Mouse (Mus musculus): ENCODE measurements around the gene Olfr1349.
"Not testable (repeated sequence)": the region's sequence is repeated elsewhere in the genome, so short reads cannot be mapped to it uniquely, and the experiment has no call there.

Gene Olfr1349

DNA sequence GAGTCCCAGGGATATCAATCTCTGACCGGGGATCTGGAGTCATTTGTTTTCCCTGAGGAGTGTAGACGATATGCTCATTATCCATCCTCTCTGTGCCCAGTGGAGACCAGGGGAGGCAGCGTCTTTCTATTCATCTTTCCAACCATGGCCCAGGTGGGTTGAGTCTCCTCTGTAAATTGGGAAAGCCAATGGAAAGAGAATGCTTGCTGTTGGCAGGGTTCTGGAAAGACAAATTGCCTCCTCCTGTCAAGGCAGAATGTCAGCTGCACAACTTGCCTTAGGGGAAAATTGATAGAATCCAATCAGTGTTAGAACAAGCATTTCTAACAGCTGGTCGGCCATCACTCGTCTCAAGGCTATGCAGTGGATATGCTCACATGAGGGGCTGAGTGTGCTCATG, at the start of gene Olfr1349:
Gene Olfr1349, minus strand, starts transcription at position 101 of the 400 bp plus-strand sequence.
- in situ Hi-C loops (cut with MboI; ENCODE audit: unreplicated experiment in 2 of 2): loop anchor here in 1 of 2 experiments (10.0 kb wide), 1 partner anchor 278 kb away; no protein-coding TSS in a partner anchor

DNA sequence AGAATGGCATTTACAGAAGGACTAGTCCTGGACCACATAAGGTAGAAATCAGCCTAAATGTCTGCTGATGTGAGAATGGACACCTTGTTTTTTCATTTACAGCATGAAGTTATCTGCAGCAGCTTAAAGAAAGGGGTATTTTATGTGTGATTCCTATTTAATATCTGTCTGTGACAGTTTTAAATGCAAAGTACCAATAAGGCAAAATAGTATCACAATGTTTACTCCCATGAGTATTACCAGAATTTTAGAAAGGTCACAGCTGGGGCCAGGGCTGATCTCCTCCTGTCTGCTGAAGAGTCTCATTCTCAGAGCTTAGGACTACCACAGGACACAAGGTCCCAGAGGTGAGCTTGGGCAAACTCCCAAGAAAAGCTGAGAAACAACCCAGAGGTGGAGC, 41.8 kb upstream of the Olfr1349 start, which contains the start of gene Olfr1350:
Gene Olfr1350, plus strand, starts transcription at position 301 of the 400 bp plus-strand sequence.
- in situ Hi-C loops (cut with MboI; ENCODE audit: unreplicated experiment in 2 of 2): no loop called here

DNA sequence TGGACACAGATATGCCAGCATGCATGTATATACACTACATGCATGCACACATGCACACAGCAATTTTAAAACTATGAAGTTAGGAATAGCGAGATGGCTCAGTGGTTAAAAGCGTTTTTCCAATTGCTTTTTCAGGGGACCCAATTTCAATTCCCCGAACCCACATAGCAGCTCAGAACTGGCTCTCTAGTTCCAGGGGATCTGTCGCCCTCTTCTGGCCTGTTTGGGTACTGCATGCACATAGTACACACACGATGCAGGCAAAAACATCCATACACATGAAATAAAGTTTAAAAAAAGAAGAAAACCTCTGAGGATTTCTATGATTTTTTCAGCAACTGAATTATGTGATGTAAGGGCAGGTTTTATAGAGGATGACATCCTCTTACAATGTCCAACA, 3.4 kb upstream of the Olfr1349 start:
- in situ Hi-C loops (cut with MboI; ENCODE audit: unreplicated experiment in 2 of 2): loop anchor here (5.0 to 10.0 kb wide), 2 partner anchors 169 to 281 kb away; no protein-coding TSS in a partner anchor

DNA sequence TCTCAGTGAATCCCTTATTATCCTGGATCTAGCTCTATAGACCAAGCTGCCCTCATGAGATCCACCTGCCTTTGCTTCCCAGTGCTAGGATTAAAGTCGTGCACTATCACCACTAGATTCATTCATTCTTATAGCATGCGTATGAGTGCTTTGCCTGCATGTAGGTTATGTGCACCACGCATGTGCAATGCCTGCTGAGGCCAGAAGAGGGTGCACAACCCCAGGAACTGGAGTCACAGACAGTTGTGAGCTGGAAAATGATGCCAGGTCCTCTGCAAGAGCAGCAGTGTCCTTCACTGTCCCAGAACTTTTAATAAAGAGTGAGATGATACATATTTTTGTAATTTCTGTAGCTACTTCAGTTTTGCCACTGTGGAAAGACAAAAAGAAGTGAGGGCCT, 2.3 kb upstream of the Olfr1349 start:
- in situ Hi-C loops (cut with MboI; ENCODE audit: unreplicated experiment in 2 of 2): loop anchor here (5.0 to 10.0 kb wide), 2 partner anchors 168 to 280 kb away; no protein-coding TSS in a partner anchor

GRCm38 (mm10) chr7:6521666-6522065, 1.1 kb downstream of the Olfr1349 start:
- in situ Hi-C loops (cut with MboI; ENCODE audit: unreplicated experiment in 2 of 2): loop anchor here in 1 of 2 experiments (10.0 kb wide), 1 partner anchor 277 kb away; no protein-coding TSS in a partner anchor

DNA sequence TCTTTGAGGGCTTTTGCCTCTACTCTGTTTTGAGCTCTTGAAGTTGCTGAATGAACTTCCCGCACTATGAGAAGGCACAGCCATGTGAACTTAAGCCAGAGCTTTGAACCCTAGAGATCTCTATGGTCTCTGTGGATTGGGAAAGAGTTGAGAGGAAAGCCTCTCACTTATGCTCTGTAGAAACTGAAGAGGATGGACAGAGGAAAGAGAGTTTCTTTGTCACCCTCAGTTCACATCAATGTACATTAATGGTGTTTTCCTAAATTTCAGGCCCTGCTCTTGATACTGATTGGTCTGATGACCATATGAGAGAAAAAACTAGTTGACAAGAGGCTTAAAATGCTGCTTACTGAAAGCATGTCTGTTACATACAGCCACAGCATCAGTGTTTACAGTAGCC, 14.1 kb downstream of the Olfr1349 start, which contains the start of gene Olfr1348:
Gene Olfr1348, minus strand, starts transcription at position 101 of the 400 bp plus-strand sequence.
- in situ Hi-C loops (cut with MboI; ENCODE audit: unreplicated experiment in 2 of 2): no loop called here

DNA sequence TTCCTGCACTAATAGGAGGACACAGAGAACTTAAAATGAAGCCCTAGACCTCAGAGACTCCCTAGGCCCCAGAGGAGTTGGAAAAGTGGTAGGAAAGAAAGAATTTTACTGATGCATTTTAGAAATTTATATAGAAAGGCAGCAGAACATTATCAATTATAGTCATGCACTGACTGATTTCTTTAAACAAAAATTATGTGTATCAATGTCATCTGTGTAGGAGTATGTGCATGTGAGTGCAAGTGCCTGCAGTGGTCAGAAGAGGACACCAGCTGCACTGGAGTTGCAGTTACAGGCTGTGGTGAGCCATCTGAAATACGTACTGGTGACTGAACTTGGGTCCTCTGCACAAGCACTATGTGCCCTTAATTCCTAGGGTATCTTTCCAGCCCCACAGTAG, 23.1 kb downstream of the Olfr1349 start, which contains the start of gene Olfr1347:
Gene Olfr1347, minus strand, starts transcription at position 101 of the 400 bp plus-strand sequence.
- in situ Hi-C loops (cut with MboI; ENCODE audit: unreplicated experiment in 2 of 2): no loop called here

DNA sequence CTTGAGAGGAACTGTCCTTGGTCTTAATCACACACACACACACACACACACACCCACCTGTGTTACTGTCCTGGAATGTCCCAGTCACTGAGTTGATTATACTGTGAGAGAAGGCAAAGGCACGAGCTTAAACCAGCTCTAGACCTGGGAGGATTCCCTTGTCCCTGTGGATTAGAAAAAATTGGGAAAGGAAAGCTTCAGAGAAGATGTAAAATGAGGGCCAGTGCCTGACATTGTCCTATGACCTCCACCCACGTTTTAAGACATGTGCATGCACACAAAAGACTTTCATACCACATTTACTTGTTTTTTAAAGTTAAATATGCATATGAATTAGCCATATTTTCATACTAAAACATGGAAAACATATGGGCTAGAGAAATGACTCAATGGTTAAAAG, 35.9 kb downstream of the Olfr1349 start, which contains the start of gene Olfr5:
Gene Olfr5, minus strand, starts transcription at position 101 of the 400 bp plus-strand sequence.
- in situ Hi-C loops (cut with MboI; ENCODE audit: unreplicated experiment in 2 of 2): no loop called here

DNA sequence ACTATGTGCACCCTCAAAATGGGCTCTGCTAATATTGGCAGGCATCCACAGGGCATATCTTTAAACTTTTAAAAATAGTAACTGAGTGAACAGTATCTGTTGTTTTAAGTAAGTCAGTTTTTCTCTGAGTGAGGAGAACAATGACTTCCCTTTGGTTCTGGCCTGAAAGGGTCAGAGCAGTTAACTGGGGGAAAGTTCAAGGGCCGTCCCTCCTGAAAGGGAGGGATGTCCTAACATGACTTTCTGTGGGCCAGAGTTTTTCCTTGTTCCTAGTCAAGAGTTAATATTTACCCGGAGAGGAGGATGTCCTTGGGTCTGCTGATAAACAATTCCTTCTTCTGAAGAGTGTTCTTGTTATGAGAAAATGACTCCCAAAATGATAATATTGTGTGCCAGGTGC, 45.1 kb downstream of the Olfr1349 start:
- in situ Hi-C loops (cut with MboI; ENCODE audit: unreplicated experiment in 2 of 2): not testable (repeated sequence)

- in situ Hi-C loops (cut with MboI; ENCODE audit: unreplicated experiment in 2 of 2): no loop called here
Measured at GRCm38 (mm10) chr7:6466951-6467350, 55.8 kb downstream of the Olfr1349 start, which contains the start of gene Olfr1346. Gene Olfr1346 (plus strand): TSS chr7:6467101.

Measured in v-Abl transformed pro-B cells (cell line).